Mouse (Mus musculus): ENCODE results near the gene Eci2. TPM values are rescaled to one million over a fixed set of nuclear protein-coding genes. Genes with fewer than 3 reads are reported as not detected.
"Not testable (repeated sequence)": the region's sequence is repeated elsewhere in the genome, so short reads cannot be mapped to it uniquely, and the experiment has no call there.

Eci2 gene
- polyA plus RNA-seq, 1 experiment from 2014 or later = 161 TPM

- no peak for ATAC-seq (ENCODE audit: insufficient number of reproducible peaks, insufficient read depth, low FRiP score, low read depth)
- no peak overlapping the region for H3K27ac ChIP-seq (replicated peaks in 1 of 2; ENCODE audit: control insufficient read depth in 1 of 2, insufficient read depth in 1 of 2, low read depth in 2 of 2, low read length in 2 of 2)
- WGBS = 72% methylated on average over 5 of the region's 5 CpGs
Measured at GRCm38 (mm10) chr13:35036486-35036885, 9.6 kb upstream of the Eci2 start.

GRCm38 (mm10) chr13:35035731-35036130 lies 8.8 kb upstream of the Eci2 start:
- H3K27ac ChIP-seq (replicated peaks in 1 of 2; ENCODE audit: control insufficient read depth in 1 of 2, insufficient read depth in 1 of 2, low read depth in 2 of 2, low read length in 2 of 2) = no peak overlapping the region
- 68% methylated on average over 4 of the region's 4 CpGs for WGBS
- no peak overlapping the region for H3K4me3 ChIP-seq (ENCODE audit: control insufficient read depth in 1 of 2, insufficient read depth in 1 of 2, low read depth in 1 of 2, low read length in 2 of 2)
- H3K9me3 ChIP-seq (ENCODE audit: control insufficient read depth, low read length) = no peaks in the 10 kb centered on the region
- no peak overlapping the region for H3K9ac ChIP-seq (ENCODE audit: low read length)
- no peaks in the 10 kb centered on the region for H3K27me3 ChIP-seq (ENCODE audit: control insufficient read depth, insufficient read depth, low read length)
- H3K4me1 ChIP-seq (ENCODE audit: control insufficient read depth in 2 of 2, insufficient read depth in 2 of 2, low read length in 2 of 2) = no peaks in the 10 kb centered on the region
- no peak for ATAC-seq (ENCODE audit: insufficient number of reproducible peaks, insufficient read depth, low FRiP score, low read depth)
- H3K4me2 ChIP-seq (ENCODE audit: low read length) = no peak overlapping the region
- no peaks in the 10 kb centered on the region for H3K36me3 ChIP-seq (ENCODE audit: control insufficient read depth, insufficient read depth, low read length)

More at GRCm38 (mm10) chr13:35036486-35036885, 9.6 kb upstream of the Eci2 start:
- H3K36me3 ChIP-seq (ENCODE audit: control insufficient read depth, insufficient read depth, low read length) = no peaks in the 10 kb centered on the region
- H3K9ac ChIP-seq (ENCODE audit: low read length) = no peak overlapping the region
- no peak overlapping the region for H3K4me3 ChIP-seq (ENCODE audit: control insufficient read depth in 1 of 2, insufficient read depth in 1 of 2, low read depth in 1 of 2, low read length in 2 of 2)
- H3K9me3 ChIP-seq (ENCODE audit: control insufficient read depth, low read length) = no peaks in the 10 kb centered on the region
- no peak overlapping the region for H3K4me2 ChIP-seq (ENCODE audit: low read length)
- no peaks in the 10 kb centered on the region for H3K4me1 ChIP-seq (ENCODE audit: control insufficient read depth in 2 of 2, insufficient read depth in 2 of 2, low read length in 2 of 2)
- no peaks in the 10 kb centered on the region for H3K27me3 ChIP-seq (ENCODE audit: control insufficient read depth, insufficient read depth, low read length)

GRCm38 (mm10) chr13:35033571-35033970 lies 6.7 kb upstream of the Eci2 start:
- Histone ChIP-seq H3K4me1 (ENCODE audit: control insufficient read depth in 2 of 2, insufficient read depth in 2 of 2, low read length in 2 of 2) (no peaks in the 10 kb centered on the region), H3K9me3 (ENCODE audit: control insufficient read depth, low read length) (no peaks in the 10 kb centered on the region), H3K36me3 (ENCODE audit: control insufficient read depth, insufficient read depth, low read length) (no peaks in the 10 kb centered on the region), H3K4me2 (ENCODE audit: low read length) (no peak overlapping the region), H3K4me3 (ENCODE audit: control insufficient read depth in 1 of 2, insufficient read depth in 1 of 2, low read depth in 1 of 2, low read length in 2 of 2) (no peak overlapping the region), H3K27ac (replicated peaks in 1 of 2; ENCODE audit: control insufficient read depth in 1 of 2, insufficient read depth in 1 of 2, low read depth in 2 of 2, low read length in 2 of 2) (no peak overlapping the region), H3K9ac (ENCODE audit: low read length) (no peak overlapping the region), H3K27me3 (ENCODE audit: control insufficient read depth, insufficient read depth, low read length) (no peaks in the 10 kb centered on the region)
- 80% methylated on average over 4 of the region's 4 CpGs for WGBS
- ATAC-seq (ENCODE audit: insufficient number of reproducible peaks, insufficient read depth, low FRiP score, low read depth) = no peak

GRCm38 (mm10) chr13:35031684-35032082 lies 4.8 kb upstream of the Eci2 start:
- Histone ChIP-seq H3K9ac (ENCODE audit: low read length) (no peak overlapping the region), H3K27me3 (ENCODE audit: control insufficient read depth, insufficient read depth, low read length) (no peaks in the 10 kb centered on the region), H3K4me2 (ENCODE audit: low read length) (no peak overlapping the region), H3K4me3 (ENCODE audit: control insufficient read depth in 1 of 2, insufficient read depth in 1 of 2, low read depth in 1 of 2, low read length in 2 of 2) (no peak overlapping the region), H3K27ac (replicated peaks in 1 of 2; ENCODE audit: control insufficient read depth in 1 of 2, insufficient read depth in 1 of 2, low read depth in 2 of 2, low read length in 2 of 2) (no peak overlapping the region), H3K36me3 (ENCODE audit: control insufficient read depth, insufficient read depth, low read length) (no peaks in the 10 kb centered on the region), H3K9me3 (ENCODE audit: control insufficient read depth, low read length) (no peaks in the 10 kb centered on the region), H3K4me1 (ENCODE audit: control insufficient read depth in 2 of 2, insufficient read depth in 2 of 2, low read length in 2 of 2) (peaks cover 0 to 2% of the 10 kb centered on the region in 2 experiments; a peak in 1 of 4 replicates)
- 71% methylated on average over 4 of the region's 4 CpGs for WGBS
- ATAC-seq (ENCODE audit: insufficient number of reproducible peaks, insufficient read depth, low FRiP score, low read depth) = no peak

- H3K9ac ChIP-seq (ENCODE audit: low read length) = no peak overlapping the region
- H3K27ac ChIP-seq (replicated peaks in 1 of 2; ENCODE audit: control insufficient read depth in 1 of 2, insufficient read depth in 1 of 2, low read depth in 2 of 2, low read length in 2 of 2) = no peak overlapping the region
- no peaks in the 10 kb centered on the region for H3K36me3 ChIP-seq (ENCODE audit: control insufficient read depth, insufficient read depth, low read length)
- H3K4me2 ChIP-seq (ENCODE audit: low read length) = no peak overlapping the region
- WGBS = 62% methylated on average over 7 of the region's 7 CpGs
- no peaks in the 10 kb centered on the region for H3K9me3 ChIP-seq (ENCODE audit: control insufficient read depth, low read length)
- H3K4me3 ChIP-seq (ENCODE audit: control insufficient read depth in 1 of 2, insufficient read depth in 1 of 2, low read depth in 1 of 2, low read length in 2 of 2) = no peak overlapping the region
- ATAC-seq (ENCODE audit: insufficient number of reproducible peaks, insufficient read depth, low FRiP score, low read depth) = no peak
- H3K27me3 ChIP-seq (ENCODE audit: control insufficient read depth, insufficient read depth, low read length) = no peaks in the 10 kb centered on the region
- peaks cover 0 to 2% of the 10 kb centered on the region in 2 experiments; a peak in 1 of 4 replicates for H3K4me1 ChIP-seq (ENCODE audit: control insufficient read depth in 2 of 2, insufficient read depth in 2 of 2, low read length in 2 of 2)
Measured at GRCm38 (mm10) chr13:35030979-35031683, 4.2 kb upstream of the Eci2 start.

- Histone ChIP-seq H3K9me3 (ENCODE audit: control insufficient read depth, low read length) (no peaks in the 10 kb centered on the region), H3K9ac (ENCODE audit: low read length) (no peak overlapping the region), H3K27ac (replicated peaks in 1 of 2; ENCODE audit: control insufficient read depth in 1 of 2, insufficient read depth in 1 of 2, low read depth in 2 of 2, low read length in 2 of 2) (no peak overlapping the region), H3K4me2 (ENCODE audit: low read length) (no peak overlapping the region), H3K4me1 (ENCODE audit: control insufficient read depth in 2 of 2, insufficient read depth in 2 of 2, low read length in 2 of 2) (peaks cover 0 to 2% of the 10 kb centered on the region in 2 experiments; a peak in 1 of 4 replicates), H3K27me3 (ENCODE audit: control insufficient read depth, insufficient read depth, low read length) (no peaks in the 10 kb centered on the region), H3K36me3 (ENCODE audit: control insufficient read depth, insufficient read depth, low read length) (no peaks in the 10 kb centered on the region), H3K4me3 (ENCODE audit: control insufficient read depth in 1 of 2, insufficient read depth in 1 of 2, low read depth in 1 of 2, low read length in 2 of 2) (no peak overlapping the region)
- 77% methylated on average over 3 of the region's 3 CpGs for WGBS
- ATAC-seq (ENCODE audit: insufficient number of reproducible peaks, insufficient read depth, low FRiP score, low read depth) = no peak
Measured at GRCm38 (mm10) chr13:35028365-35028764, 1.5 kb upstream of the Eci2 start.

- not testable (repeated sequence) for H3K27ac ChIP-seq (replicated peaks in 1 of 2; ENCODE audit: control insufficient read depth in 1 of 2, insufficient read depth in 1 of 2, low read depth in 2 of 2, low read length in 2 of 2); H3K4me1 ChIP-seq (ENCODE audit: control insufficient read depth in 2 of 2, insufficient read depth in 2 of 2, low read length in 2 of 2); H3K9ac ChIP-seq (ENCODE audit: low read length); ATAC-seq (ENCODE audit: insufficient number of reproducible peaks, insufficient read depth, low FRiP score, low read depth); H3K4me2 ChIP-seq (ENCODE audit: low read length); H3K9me3 ChIP-seq (ENCODE audit: control insufficient read depth, low read length); H3K4me3 ChIP-seq (ENCODE audit: control insufficient read depth in 1 of 2, insufficient read depth in 1 of 2, low read depth in 1 of 2, low read length in 2 of 2); H3K27me3 ChIP-seq (ENCODE audit: control insufficient read depth, insufficient read depth, low read length); H3K36me3 ChIP-seq (ENCODE audit: control insufficient read depth, insufficient read depth, low read length)
- 59% methylated on average over 1 of the region's 1 CpGs for WGBS
Measured at GRCm38 (mm10) chr13:35023401-35023800, 3.5 kb downstream of the Eci2 start.

GRCm38 (mm10) chr13:35020383-35020782 lies 6.5 kb downstream of the Eci2 start:
- Histone ChIP-seq H3K4me1 (ENCODE audit: control insufficient read depth in 2 of 2, insufficient read depth in 2 of 2, low read length in 2 of 2) (no peaks in the 10 kb centered on the region), H3K36me3 (ENCODE audit: control insufficient read depth, insufficient read depth, low read length) (no peaks in the 10 kb centered on the region), H3K27ac (replicated peaks in 1 of 2; ENCODE audit: control insufficient read depth in 1 of 2, insufficient read depth in 1 of 2, low read depth in 2 of 2, low read length in 2 of 2) (no peak overlapping the region), H3K9me3 (ENCODE audit: control insufficient read depth, low read length) (no peaks in the 10 kb centered on the region), H3K27me3 (ENCODE audit: control insufficient read depth, insufficient read depth, low read length) (no peaks in the 10 kb centered on the region), H3K9ac (ENCODE audit: low read length) (no peak overlapping the region), H3K4me3 (ENCODE audit: control insufficient read depth in 1 of 2, insufficient read depth in 1 of 2, low read depth in 1 of 2, low read length in 2 of 2) (no peak overlapping the region), H3K4me2 (ENCODE audit: low read length) (no peak overlapping the region)
- WGBS = 61% methylated on average over 3 of the region's 3 CpGs
- ATAC-seq (ENCODE audit: insufficient number of reproducible peaks, insufficient read depth, low FRiP score, low read depth) = no peak
